Comparison of ENCODE assay signal across 7 mouse cellular contexts in genomic region chr9:29145901-29146300, GRCm38 (mm10).
DNase-seq lines count a peak whose midpoint lies in the region; ATAC-seq and TF ChIP-seq lines count a peak whose summit lies in the region.

No protein-coding gene starts in this region.

- TF ChIP-seq CTCF in lung, embryonic 14.5 days (IDR thresholded peaks at IDR 0.05; ENCODE audit: low read depth), result no peak
- TF ChIP-seq CTCF in lung, adult 2 months (IDR thresholded peaks at IDR 0.05; ENCODE audit: insufficient read depth, low read length), result no peak

- H3K9me3 ChIP-seq in lung, embryonic 14.5 days (ENCODE audit: low read depth, low read length), result no peaks in the 10 kb centered on the region

- TF ChIP-seq POLR2A in lung, adult 2 months (IDR thresholded peaks at IDR 0.05; ENCODE audit: borderline replicate concordance, extremely low read depth, low read depth, low read length), result no peak

- H3K36me3 ChIP-seq in lung, embryonic 14.5 days (ENCODE audit: insufficient read depth), result no peaks in the 10 kb centered on the region

- no peaks in the 10 kb centered on the region for H3K27me3 ChIP-seq in lung, embryonic 14.5 days (ENCODE audit: insufficient read depth, low read length)

- no peak overlapping the region for H3K4me3 ChIP-seq in lung, embryonic 14.5 days (ENCODE audit: low read depth, low read length)
- no peak overlapping the region for H3K4me3 ChIP-seq in lung, adult 2 months (replicated peaks; ENCODE audit: extremely low read depth, low read depth, low read length)

- no peak for ATAC-seq in lung, embryonic 14.5 days (ENCODE audit: insufficient read depth)

- intact Hi-C loops in left cerebral cortex, postnatal 14 days (cut with DNase I), result no loop called here

- H3K27ac ChIP-seq in lung, embryonic 14.5 days (ENCODE audit: low read depth), result no peak overlapping the region

- no peak overlapping the region for H3K9ac ChIP-seq in lung, embryonic 14.5 days

- no peaks in the 10 kb centered on the region for H3K4me1 ChIP-seq in lung, embryonic 14.5 days (ENCODE audit: insufficient read depth)
- no peaks in the 10 kb centered on the region for H3K4me1 ChIP-seq in lung, adult 2 months (ENCODE audit: control insufficient read depth, insufficient read depth, low read length)

- WGBS in lung, embryonic 14.5 days, result 15% methylated on average over 4 of the region's 4 CpGs
- 17% methylated on average over 4 of the region's 4 CpGs for WGBS in lung, adult 2 months

- DNase-seq in lung, embryonic 14.5 days, result peak; percentile 93
- no peak for DNase-seq in lung, adult 2 months
- DNase-seq in adrenal gland, postnatal 25 days, result peak; percentile 4
- DNase-seq in kidney, adult 8-10 months, result peak; percentile 20 to 36
- DNase-seq in retina, postnatal 7 days (ENCODE audit: low read depth, low spot score), result peak; percentile 8
- no peak for DNase-seq in ovary, postnatal 36 days (ENCODE audit: low spot score)
- no peak for DNase-seq in left cerebral cortex, postnatal 14 days (ENCODE audit: low spot score in 2 of 2)

- no peak overlapping the region for H3K4me2 ChIP-seq in lung, embryonic 14.5 days

Comparison
In these comparisons a context has a peak if more than half of its experiments do, and no peak if none do; other contexts are left out.
1. DNase-seq: peak in lung, embryonic 14.5 days (single experiment), adrenal gland, postnatal 25 days (single experiment), kidney, adult 8-10 months (2 of 2) and retina, postnatal 7 days (single experiment); none in lung, adult 2 months (single experiment), ovary, postnatal 36 days (single experiment) and left cerebral cortex, postnatal 14 days (0 of 2).